Mouse (Mus musculus) cerebellum, adult 11 months (tissue): ENCODE measurements at regions not wholly inside any gene's neighbourhood (a gene's known extent, or its start where the extent isn't known, plus 50 kb on each side); places are given as distances from the start of the nearest gene placed in this dataset.

ENCODE experiments used
- DNase-seq: peaks from one replicate; pipeline ENCODE4 v3.0.0; 2022

- no peak for DNase-seq
Measured at GRCm38 (mm10) chr17:68057264-68057663, 53.3 kb upstream of the Arhgap28 start.

GRCm38 (mm10) chr17:68060455-68060854 lies 56.5 kb upstream of the Arhgap28 start:
- no peak for DNase-seq

GRCm38 (mm10) chr17:68065751-68066150 lies 61.8 kb upstream of the Arhgap28 start:
- no peak for DNase-seq

GRCm38 (mm10) chr17:68066204-68066603 lies 62.3 kb upstream of the Arhgap28 start:
- no peak for DNase-seq

- DNase-seq: no peak
Measured at GRCm38 (mm10) chr17:68069008-68069407, 65.1 kb upstream of the Arhgap28 start.

GRCm38 (mm10) chr17:68069484-68069883 lies 65.6 kb upstream of the Arhgap28 start:
- no peak for DNase-seq

GRCm38 (mm10) chr17:68071472-68071871 lies 67.6 kb upstream of the Arhgap28 start:
- no peak for DNase-seq

- no peak for DNase-seq
Measured at GRCm38 (mm10) chr17:68075712-68076111, 71.8 kb upstream of the Arhgap28 start.

GRCm38 (mm10) chr17:68078709-68079108 lies 74.8 kb upstream of the Arhgap28 start:
- DNase-seq: no peak

GRCm38 (mm10) chr17:68084446-68084845 lies 80.5 kb upstream of the Arhgap28 start:
- no peak for DNase-seq

- no peak for DNase-seq
Measured at GRCm38 (mm10) chr17:68087149-68087548, 83.2 kb upstream of the Arhgap28 start.

GRCm38 (mm10) chr17:68089179-68089578 lies 85.3 kb upstream of the Arhgap28 start:
- no peak for DNase-seq

GRCm38 (mm10) chr17:68089830-68090229 lies 85.9 kb upstream of the Arhgap28 start:
- DNase-seq: no peak

- no peak for DNase-seq
Measured at GRCm38 (mm10) chr17:68096982-68097381, 93.1 kb upstream of the Arhgap28 start.

- DNase-seq: no peak
Measured at GRCm38 (mm10) chr17:68097436-68097835, 93.5 kb upstream of the Arhgap28 start.

GRCm38 (mm10) chr17:68100093-68100492 lies 96.2 kb upstream of the Arhgap28 start:
- DNase-seq: no peak

GRCm38 (mm10) chr17:68103346-68103745 lies 99.4 kb upstream of the Arhgap28 start:
- no peak for DNase-seq

GRCm38 (mm10) chr17:68106366-68106765 lies 102.4 kb upstream of the Arhgap28 start:
- no peak for DNase-seq

GRCm38 (mm10) chr17:68107875-68108274 lies 104.0 kb upstream of the Arhgap28 start:
- no peak for DNase-seq

- no peak for DNase-seq
Measured at GRCm38 (mm10) chr17:68111834-68112473, 108.0 kb upstream of the Arhgap28 start.

- DNase-seq: no peak
Measured at GRCm38 (mm10) chr17:68112763-68113330, 108.9 kb upstream of the Arhgap28 start.

- DNase-seq: no peak
Measured at GRCm38 (mm10) chr17:68115599-68115998, 111.7 kb upstream of the Arhgap28 start.

GRCm38 (mm10) chr17:68119055-68119698 lies 115.3 kb upstream of the Arhgap28 start:
- DNase-seq: no peak

GRCm38 (mm10) chr17:68120230-68120629 lies 116.3 kb upstream of the Arhgap28 start:
- no peak for DNase-seq
